Mouse (Mus musculus): ENCODE measurements around the gene Ufc1.
"Not testable (repeated sequence)": the region's sequence is repeated elsewhere in the genome, so short reads cannot be mapped to it uniquely, and the experiment has no call there.

Ufc1 gene

GRCm38 (mm10) chr1:171294298-171295062, at the start of gene Ufc1:
Gene Ufc1 (minus strand): TSS chr1:171295024.
- peak; percentile 86 for DNase-seq (ENCODE audit: low read depth, low spot score)

- no peak for DNase-seq (ENCODE audit: low read depth, low spot score)
These were observed 49.3 kb upstream of the Ufc1 start for GRCm38 (mm10) chr1:171343922-171344677.

GRCm38 (mm10) chr1:171342262-171343207, 47.7 kb upstream of the Ufc1 start:
- DNase-seq (ENCODE audit: low read depth, low spot score) = no peak

- no peak for DNase-seq (ENCODE audit: low read depth, low spot score)
These were observed 35.4 kb upstream of the Ufc1 start for GRCm38 (mm10) chr1:171330216-171330560.

- peak; percentile 93 for DNase-seq (ENCODE audit: low read depth, low spot score)
These were observed 34.8 kb upstream of the Ufc1 start for GRCm38 (mm10) chr1:171329433-171330215.

- DNase-seq (ENCODE audit: low read depth, low spot score) = peak; percentile 89
These were observed 34.1 kb upstream of the Ufc1 start, which contains the start of gene Dedd for GRCm38 (mm10) chr1:171328839-171329432. Gene Dedd (plus strand): TSS chr1:171329145.

- peak; percentile 34 for DNase-seq (ENCODE audit: low read depth, low spot score)
These were observed 33.4 kb upstream of the Ufc1 start for GRCm38 (mm10) chr1:171328244-171328643.

GRCm38 (mm10) chr1:171326588-171326987, 31.8 kb upstream of the Ufc1 start:
- DNase-seq (ENCODE audit: low read depth, low spot score) = not testable (repeated sequence)

GRCm38 (mm10) chr1:171325571-171325970, 30.7 kb upstream of the Ufc1 start:
- no peak for DNase-seq (ENCODE audit: low read depth, low spot score)

GRCm38 (mm10) chr1:171322012-171322411, 27.2 kb upstream of the Ufc1 start:
- DNase-seq (ENCODE audit: low read depth, low spot score) = no peak

GRCm38 (mm10) chr1:171321415-171321814, 26.6 kb upstream of the Ufc1 start:
- DNase-seq (ENCODE audit: low read depth, low spot score) = peak; percentile 17

GRCm38 (mm10) chr1:171320151-171320550, 25.3 kb upstream of the Ufc1 start:
- DNase-seq (ENCODE audit: low read depth, low spot score) = no peak

- no peak for DNase-seq (ENCODE audit: low read depth, low spot score)
These were observed 24.9 kb upstream of the Ufc1 start for GRCm38 (mm10) chr1:171319748-171320147.

GRCm38 (mm10) chr1:171309321-171309720, 14.5 kb upstream of the Ufc1 start:
- DNase-seq (ENCODE audit: low read depth, low spot score) = no peak

- DNase-seq (ENCODE audit: low read depth, low spot score) = not testable (repeated sequence)
These were observed 11.3 kb upstream of the Ufc1 start for GRCm38 (mm10) chr1:171306157-171306556.

GRCm38 (mm10) chr1:171298226-171298625, 3.4 kb upstream of the Ufc1 start:
- no peak for DNase-seq (ENCODE audit: low read depth, low spot score)

- DNase-seq (ENCODE audit: low read depth, low spot score) = no peak
These were observed 209 bp upstream of the Ufc1 start for GRCm38 (mm10) chr1:171295063-171295402.

- DNase-seq (ENCODE audit: low read depth, low spot score) = no peak
These were observed 922 bp downstream of the Ufc1 start for GRCm38 (mm10) chr1:171293906-171294297.

- no peak for DNase-seq (ENCODE audit: low read depth, low spot score)
These were observed 1.5 kb downstream of the Ufc1 start for GRCm38 (mm10) chr1:171293351-171293750.

GRCm38 (mm10) chr1:171288328-171288727, 6.5 kb downstream of the Ufc1 start:
- DNase-seq (ENCODE audit: low read depth, low spot score) = no peak
